ENCODE assay signal across 14 mouse cellular contexts in genomic region chr11:50233993-50234392, GRCm38 (mm10). TPM values are rescaled to one million over a fixed set of nuclear protein-coding genes. Genes with fewer than 3 reads are reported as not detected.
DNase-seq lines count a peak whose midpoint lies in the region; ATAC-seq and TF ChIP-seq lines count a peak whose summit lies in the region.
"Had no signal": no experiment of that assay in that cellular context is flagged by ENCODE, and none has a peak within 500 bp of the region (broad histone marks: within the 10 kb centered on the region; RNA-seq: fewer than 3 reads in every experiment).

No protein-coding gene starts in this region.

- peaks cover 21% of the 10 kb centered on the region for H3K4me1 ChIP-seq in kidney, postnatal 0 days (replicated peaks; ENCODE audit: insufficient read depth, low read length)
- peaks cover 12% of the 10 kb centered on the region for H3K4me1 ChIP-seq in kidney, embryonic 14.5 days (ENCODE audit: control insufficient read depth, insufficient read depth, low read length)
- H3K4me1 ChIP-seq in E14TG2a.4 (replicated peaks; ENCODE audit: low read depth, low read length) = peaks cover 88% of the 10 kb centered on the region

- peaks cover 31% of the 10 kb centered on the region for H3K36me3 ChIP-seq in kidney, postnatal 0 days (ENCODE audit: insufficient read depth, low read length)
- peaks cover 37% of the 10 kb centered on the region for H3K36me3 ChIP-seq in kidney, embryonic 14.5 days (ENCODE audit: control insufficient read depth, insufficient read depth, low read length)
- peaks cover 41% of the 10 kb centered on the region for H3K36me3 ChIP-seq in E14TG2a.4 (ENCODE audit: insufficient read depth, low read length)

- no peak overlapping the region for H3K27ac ChIP-seq in kidney, postnatal 0 days
- no peak overlapping the region for H3K27ac ChIP-seq in kidney, embryonic 14.5 days (ENCODE audit: low read depth, low read length)
- H3K27ac ChIP-seq: hindbrain, embryonic 10.5 days; neural tube, embryonic 13.5 days had no signal

- H3K4me2 ChIP-seq in kidney, postnatal 0 days (ENCODE audit: low read length) = no peak overlapping the region
- H3K4me2 ChIP-seq in kidney, embryonic 14.5 days (replicated peaks; ENCODE audit: low read depth, low read length) = no peak overlapping the region
- H3K4me2 ChIP-seq: midbrain, embryonic 11.5 days; neural tube, embryonic 13.5 days had no signal

- 90% methylated on average over 11 of the region's 11 CpGs for WGBS in kidney, postnatal 0 days
- 85% methylated on average over 11 of the region's 11 CpGs for WGBS in kidney, embryonic 14.5 days

- no peak overlapping the region for H3K4me3 ChIP-seq in kidney, postnatal 0 days (replicated peaks; ENCODE audit: low read depth, low read length)
- no peak overlapping the region for H3K4me3 ChIP-seq in kidney, embryonic 14.5 days (ENCODE audit: low read length)
- peak overlapping the region; percentile 74 for H3K4me3 ChIP-seq in E14TG2a.4 (replicated peaks; ENCODE audit: low read length)
- H3K4me3 ChIP-seq: hindbrain, embryonic 10.5 days; neural tube, embryonic 13.5 days had no signal

- ATAC-seq in kidney, postnatal 0 days (replicated peaks; ENCODE audit: low FRiP score, low read depth) = no peak
- no peak for ATAC-seq in kidney, embryonic 14.5 days (ENCODE audit: low FRiP score, low TSS enrichment)
- ATAC-seq in megakaryocyte-erythroid progenitor cell, adult 5-6 weeks (replicated peaks; ENCODE audit: low FRiP score, low TSS enrichment, poor library complexity, severe bottlenecking) = no peak
- ATAC-seq: forebrain, postnatal 0 days had no signal

- no peaks in the 10 kb centered on the region for H3K9me3 ChIP-seq in kidney, postnatal 0 days (replicated peaks; ENCODE audit: low read length)
- H3K9me3 ChIP-seq in kidney, embryonic 14.5 days (ENCODE audit: control insufficient read depth, low read length) = no peaks in the 10 kb centered on the region
- no peaks in the 10 kb centered on the region for H3K9me3 ChIP-seq in E14TG2a.4 (ENCODE audit: low read length)
- H3K9me3 ChIP-seq: hindbrain, embryonic 10.5 days; neural tube, embryonic 13.5 days had no signal

- TF ChIP-seq CTCF in kidney, postnatal 0 days (IDR thresholded peaks at IDR 0.05; ENCODE audit: low read depth) = peak; percentile 36; the same call in 1 of the 2 replicates
- TF ChIP-seq CTCF in E14TG2a.4 (conservative IDR thresholded peaks at IDR 0.05; ENCODE audit: low read length) = peak; percentile 64

- H3K9ac ChIP-seq in kidney, postnatal 0 days (ENCODE audit: low read depth, low read length) = no peak overlapping the region
- H3K9ac ChIP-seq in kidney, embryonic 14.5 days (ENCODE audit: low read depth, low read length) = no peak overlapping the region
- H3K9ac ChIP-seq: forebrain, postnatal 0 days; neural tube, embryonic 13.5 days had no signal

- no peaks in the 10 kb centered on the region for H3K27me3 ChIP-seq in kidney, postnatal 0 days (ENCODE audit: insufficient read depth, low read length)
- H3K27me3 ChIP-seq in kidney, embryonic 14.5 days (ENCODE audit: control insufficient read depth, insufficient read depth, low read length) = peaks cover 13% of the 10 kb centered on the region; the same call in 1 of the 2 replicates
- peaks cover 89% of the 10 kb centered on the region for H3K27me3 ChIP-seq in E14TG2a.4 (ENCODE audit: insufficient read depth, low read length)

- DNase-seq in adrenal gland, postnatal 10 days = peak; percentile 18
- no peak for DNase-seq in adrenal gland, postnatal 36 days
- DNase-seq in kidney, postnatal 0 days (ENCODE audit: low spot score) = no peak
- peak; percentile 63 for DNase-seq in naive thymus-derived CD4-positive, alpha-beta T cell, adult 2 months (ENCODE audit: low read depth)
- no peak for DNase-seq in gastrocnemius, postnatal 4 days (ENCODE audit: low spot score in 2 of 2)
- DNase-seq: cerebellum, adult 18-20 months; forebrain, postnatal 0 days; kidney, postnatal 14 days had no signal

RNA-seq across cellular contexts. Expression of gene Ltc4s, which starts 4.4 kb away (rescaled TPM):
- 10 to 100 TPM; 10.1 to 12.6 TPM for total RNA-seq in adrenal gland, postnatal 10 days (2021)
- 10 to 100 TPM; 10.5 to 23.5 TPM for total RNA-seq in adrenal gland, postnatal 36 days (2021)
- polyA plus RNA-seq in kidney, postnatal 0 days (2015; fragmentation: Nextera tagmentation; extraction: Ambion mirVana) = 8.5 and 9.6 TPM in 2 replicates
- 1.6 and 1.9 TPM in 2 replicates for polyA plus RNA-seq in kidney, embryonic 14.5 days (2014; fragmentation: Nextera tagmentation; extraction: Ambion mirVana)
- 3.1 and 3.4 TPM in 2 replicates for total RNA-seq in megakaryocyte-erythroid progenitor cell, adult 5-6 weeks (2014; fragmentation: Nextera tagmentation)
- total RNA-seq in megakaryocyte-erythroid progenitor cell, adult 5-6 weeks (2017) = 12.7 TPM in 1 of 2 replicates, not detected in the other
- total RNA-seq in gastrocnemius, postnatal 4 days (2021) = 1 to 10 TPM; 5.7 to 7.3 TPM

RNA-seq across cellular contexts. Expression of gene Mgat4b, which starts 23.3 kb away (rescaled TPM):
- total RNA-seq in adrenal gland, postnatal 10 days (2021) = 100 to 1,000 TPM; 118 to 141 TPM
- total RNA-seq in adrenal gland, postnatal 36 days (2021) = 100 to 1,000 TPM; 116 to 149 TPM
- 53.4 and 62.1 TPM in 2 replicates for polyA plus RNA-seq in kidney, postnatal 0 days (2015; fragmentation: Nextera tagmentation; extraction: Ambion mirVana)
- polyA plus RNA-seq in kidney, embryonic 14.5 days (2014; fragmentation: Nextera tagmentation; extraction: Ambion mirVana) = 37.0 and 39.2 TPM in 2 replicates
- total RNA-seq in megakaryocyte-erythroid progenitor cell, adult 5-6 weeks (2014; fragmentation: Nextera tagmentation) = 27.8 and 40.6 TPM in 2 replicates
- 11.1 and 14.5 TPM in 2 replicates for total RNA-seq in megakaryocyte-erythroid progenitor cell, adult 5-6 weeks (2017)
- total RNA-seq in gastrocnemius, postnatal 4 days (2021) = 10 to 100 TPM; 37.0 to 40.1 TPM

RNA-seq across cellular contexts. Expression of gene Sqstm1, which starts 23.4 kb away (rescaled TPM):
- total RNA-seq in adrenal gland, postnatal 10 days (2021) = 100 to 1,000 TPM; 321 to 332 TPM
- total RNA-seq in adrenal gland, postnatal 36 days (2021) = 100 to 1,000 TPM; 862 to 881 TPM
- polyA plus RNA-seq in kidney, postnatal 0 days (2015; fragmentation: Nextera tagmentation; extraction: Ambion mirVana) = 326 and 333 TPM in 2 replicates
- polyA plus RNA-seq in kidney, embryonic 14.5 days (2014; fragmentation: Nextera tagmentation; extraction: Ambion mirVana) = 128 and 197 TPM in 2 replicates
- total RNA-seq in megakaryocyte-erythroid progenitor cell, adult 5-6 weeks (2014; fragmentation: Nextera tagmentation) = 69.3 and 129 TPM in 2 replicates
- total RNA-seq in megakaryocyte-erythroid progenitor cell, adult 5-6 weeks (2017) = 339 and 435 TPM in 2 replicates
- 100 to 1,000 TPM; 204 to 225 TPM for total RNA-seq in gastrocnemius, postnatal 4 days (2021)

RNA-seq across cellular contexts. Expression of gene Maml1, which starts 58.1 kb away (rescaled TPM):
- total RNA-seq in adrenal gland, postnatal 10 days (2021) = 10 to 100 TPM; 24.4 to 25.2 TPM
- total RNA-seq in adrenal gland, postnatal 36 days (2021) = 10 to 100 TPM; 24.7 to 26.0 TPM
- 5.0 and 6.0 TPM in 2 replicates for polyA plus RNA-seq in kidney, postnatal 0 days (2015; fragmentation: Nextera tagmentation; extraction: Ambion mirVana)
- polyA plus RNA-seq in kidney, embryonic 14.5 days (2014; fragmentation: Nextera tagmentation; extraction: Ambion mirVana) = 10.5 and 10.7 TPM in 2 replicates
- total RNA-seq in megakaryocyte-erythroid progenitor cell, adult 5-6 weeks (2014; fragmentation: Nextera tagmentation) = 9.6 and 9.7 TPM in 2 replicates
- 2.9 and 3.5 TPM in 2 replicates for total RNA-seq in megakaryocyte-erythroid progenitor cell, adult 5-6 weeks (2017)
- 10 to 100 TPM; 17.9 to 19.0 TPM for total RNA-seq in gastrocnemius, postnatal 4 days (2021)

RNA-seq across cellular contexts. Expression of gene Mrnip, which starts 59.7 kb away (rescaled TPM):
- 10 to 100 TPM; 12.1 to 17.9 TPM for total RNA-seq in adrenal gland, postnatal 10 days (2021)
- 10 to 100 TPM in 1 of 2 experiments, 1 to 10 TPM in 1; 7.4 to 10.9 TPM for total RNA-seq in adrenal gland, postnatal 36 days (2021)
- polyA plus RNA-seq in kidney, postnatal 0 days (2015; fragmentation: Nextera tagmentation; extraction: Ambion mirVana) = 20.8 and 22.9 TPM in 2 replicates
- polyA plus RNA-seq in kidney, embryonic 14.5 days (2014; fragmentation: Nextera tagmentation; extraction: Ambion mirVana) = 21.8 and 22.0 TPM in 2 replicates
- total RNA-seq in megakaryocyte-erythroid progenitor cell, adult 5-6 weeks (2014; fragmentation: Nextera tagmentation) = 10.5 and 15.8 TPM in 2 replicates
- 9.9 and 17.8 TPM in 2 replicates for total RNA-seq in megakaryocyte-erythroid progenitor cell, adult 5-6 weeks (2017)
- 1 to 10 TPM; 9.7 to 9.8 TPM for total RNA-seq in gastrocnemius, postnatal 4 days (2021)

Comparison
In these comparisons a context has a peak if more than half of its experiments do, and no peak if none do; other contexts are left out.
1. DNase-seq: peak in adrenal gland, postnatal 10 days (single experiment) and naive thymus-derived CD4-positive, alpha-beta T cell, adult 2 months (single experiment); none in adrenal gland, postnatal 36 days (0 of 2), kidney, postnatal 0 days (single experiment) and gastrocnemius, postnatal 4 days (0 of 2).